Mouse (Mus musculus): Measurements from ENCODE around the gene Igsf9.

- TF ChIP-seq CTCF (IDR thresholded peaks at IDR 0.05; ENCODE audit: insufficient read depth, low read length) (no peak), POLR2A (IDR thresholded peaks at IDR 0.05; ENCODE audit: borderline replicate concordance, extremely low read depth, low read depth, low read length) (no peak)
These were observed 17.9 kb upstream of the Igsf9 start for GRCm38 (mm10) chr1:172463387-172464333.

Measured in lung, adult 2 months (tissue).